In the genomic region with DNA sequence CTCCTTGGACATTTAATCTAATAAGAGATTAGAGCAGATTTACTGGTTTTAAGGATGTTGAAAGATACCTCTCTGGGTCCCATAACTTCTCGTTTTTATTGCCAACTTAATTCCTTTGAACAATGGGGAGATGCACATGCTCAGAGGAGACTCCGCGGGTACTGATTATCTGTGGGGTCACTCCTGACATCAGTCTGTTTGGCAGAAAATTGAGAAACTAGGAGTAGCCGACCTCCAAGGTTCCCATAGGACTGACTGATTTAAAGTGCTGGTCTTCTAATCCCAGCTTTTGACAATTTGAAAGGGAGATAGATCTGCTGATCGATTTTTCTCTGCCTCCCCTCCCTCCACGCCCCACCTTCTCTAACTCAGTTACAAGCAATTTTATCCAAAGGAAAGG, we compare ENCODE assay signal across 15 mouse cellular contexts. TPM values are rescaled to one million over a fixed set of nuclear protein-coding genes. Genes with fewer than 3 reads are reported as not detected.
DNase-seq lines count a peak whose midpoint lies in the region; ATAC-seq and TF ChIP-seq lines count a peak whose summit lies in the region.
"Had no signal": no experiment of that assay in that cellular context is flagged by ENCODE, and none has a peak within 500 bp of the region (broad histone marks: within the 10 kb centered on the region; RNA-seq: fewer than 3 reads in every experiment).

No protein-coding gene starts in this region.

- TF ChIP-seq CTCF in layer of hippocampus, adult 2 months (conservative IDR thresholded peaks at IDR 0.05): no peak

- 0 out of 2 replicates have a peak, but pooled peaks cover 10% of the 10 kb centered on the region for H3K27me3 ChIP-seq in forebrain, embryonic 14.5 days (replicated peaks; ENCODE audit: control insufficient read depth, insufficient read depth, low read length)
- peaks cover 4% of the 10 kb centered on the region; the same call in 1 of the 2 replicates for H3K27me3 ChIP-seq in hindbrain, embryonic 14.5 days (ENCODE audit: control insufficient read depth, insufficient read depth, low read length)
- H3K27me3 ChIP-seq in neural tube, embryonic 13.5 days: peaks cover 29% of the 10 kb centered on the region
- H3K27me3 ChIP-seq: CH12.LX had no signal

- H3K4me2 ChIP-seq in forebrain, embryonic 14.5 days (ENCODE audit: low read length): peak overlapping the region; percentile 89
- H3K4me2 ChIP-seq in hindbrain, embryonic 14.5 days (replicated peaks): peak overlapping the region; percentile 92
- peak overlapping the region; percentile 83 for H3K4me2 ChIP-seq in neural tube, embryonic 13.5 days
- H3K4me2 ChIP-seq: liver, embryonic 15.5 days had no signal

- no peak for ATAC-seq in forebrain, embryonic 14.5 days
- no peak for ATAC-seq in hindbrain, embryonic 14.5 days (ENCODE audit: low FRiP score)
- no peak for ATAC-seq in neural tube, embryonic 13.5 days (ENCODE audit: low read depth)
- no peak for ATAC-seq in megakaryocyte-erythroid progenitor cell, adult 5-6 weeks (replicated peaks; ENCODE audit: low FRiP score, low TSS enrichment, poor library complexity, severe bottlenecking)

- H3K27ac ChIP-seq in layer of hippocampus, adult 2 months: peak overlapping the region; percentile 94
- H3K27ac ChIP-seq in forebrain, embryonic 14.5 days (ENCODE audit: low read depth, low read length): peak overlapping the region; percentile 56; the same call in 1 of the 2 replicates
- H3K27ac ChIP-seq in hindbrain, embryonic 14.5 days: peak overlapping the region; percentile 63
- peak overlapping the region; percentile 69 for H3K27ac ChIP-seq in neural tube, embryonic 13.5 days (replicated peaks)
- H3K27ac ChIP-seq: heart, embryonic 15.5 days; liver, embryonic 15.5 days; stomach, postnatal 0 days had no signal

- WGBS in forebrain, embryonic 14.5 days: 44% methylated on average over 6 of the region's 6 CpGs
- WGBS in hindbrain, embryonic 14.5 days: 37% methylated on average over 6 of the region's 6 CpGs
- WGBS in neural tube, embryonic 13.5 days: 40% methylated on average over 6 of the region's 6 CpGs

- H3K9ac ChIP-seq in forebrain, embryonic 14.5 days (ENCODE audit: low read length): peak overlapping the region; percentile 61
- peak overlapping the region; percentile 99 for H3K9ac ChIP-seq in hindbrain, embryonic 14.5 days
- peak overlapping the region; percentile 64 for H3K9ac ChIP-seq in neural tube, embryonic 13.5 days
- H3K9ac ChIP-seq: heart, embryonic 15.5 days; liver, embryonic 15.5 days had no signal

- H3K9me3 ChIP-seq in forebrain, embryonic 14.5 days (replicated peaks; ENCODE audit: control insufficient read depth, low read length): no peaks in the 10 kb centered on the region
- no peaks in the 10 kb centered on the region for H3K9me3 ChIP-seq in hindbrain, embryonic 14.5 days (ENCODE audit: control insufficient read depth, low read length)
- no peaks in the 10 kb centered on the region for H3K9me3 ChIP-seq in neural tube, embryonic 13.5 days
- H3K9me3 ChIP-seq: heart, embryonic 15.5 days; liver, embryonic 15.5 days had no signal

- H3K4me3 ChIP-seq in layer of hippocampus, adult 2 months: peak overlapping the region; percentile 84
- H3K4me3 ChIP-seq in forebrain, embryonic 14.5 days (ENCODE audit: low read depth, low read length): peak overlapping the region; percentile 65
- peak overlapping the region; percentile 81 for H3K4me3 ChIP-seq in hindbrain, embryonic 14.5 days (replicated peaks; ENCODE audit: low read length)
- peak overlapping the region; percentile 71 for H3K4me3 ChIP-seq in neural tube, embryonic 13.5 days
- H3K4me3 ChIP-seq: erythroblast, embryonic 14.5 days; heart, embryonic 15.5 days; liver, embryonic 15.5 days had no signal

- no peaks in the 10 kb centered on the region for H3K36me3 ChIP-seq in forebrain, embryonic 14.5 days (ENCODE audit: control insufficient read depth, insufficient read depth, low read length)
- H3K36me3 ChIP-seq in hindbrain, embryonic 14.5 days (replicated peaks; ENCODE audit: control insufficient read depth, insufficient read depth): no peaks in the 10 kb centered on the region
- no peaks in the 10 kb centered on the region for H3K36me3 ChIP-seq in neural tube, embryonic 13.5 days
- H3K36me3 ChIP-seq: heart, embryonic 15.5 days; liver, embryonic 15.5 days had no signal

- 0 out of 2 replicates have a peak, but pooled peaks cover 6% of the 10 kb centered on the region for H3K4me1 ChIP-seq in forebrain, embryonic 14.5 days (ENCODE audit: control insufficient read depth, insufficient read depth, low read length)
- H3K4me1 ChIP-seq in hindbrain, embryonic 14.5 days (replicated peaks; ENCODE audit: control insufficient read depth, insufficient read depth, low read length): peaks cover 5% of the 10 kb centered on the region; the same call in 1 of the 2 replicates
- peaks cover 18% of the 10 kb centered on the region for H3K4me1 ChIP-seq in neural tube, embryonic 13.5 days (replicated peaks)
- H3K4me1 ChIP-seq: liver, embryonic 15.5 days had no signal

- no peak for DNase-seq in layer of hippocampus, adult 2 months (ENCODE audit: low spot score in 2 of 2)
- DNase-seq in layer of hippocampus, adult 9-11 months: no peak
- no peak for DNase-seq in forebrain, embryonic 14.5 days (ENCODE audit: low spot score)
- peak; percentile 33 for DNase-seq in hindbrain, embryonic 14.5 days (ENCODE audit: low spot score)
- no peak for DNase-seq in urinary bladder, postnatal 25 days (ENCODE audit: low spot score)
- DNase-seq: adrenal gland, adult 8-10 months; gastrocnemius, postnatal 25 days; kidney, adult 11 months had no signal

RNA-seq across cellular contexts. Expression of a gene that starts 1.6 kb away (rescaled TPM):
- 100 to 1,000 TPM; 175 to 181 TPM for total RNA-seq in layer of hippocampus, adult 2 months (2021)
- polyA plus RNA-seq in forebrain, embryonic 14.5 days (2014; fragmentation: Nextera tagmentation; extraction: Ambion mirVana): 81.5 and 83.9 TPM in 2 replicates
- polyA plus RNA-seq in hindbrain, embryonic 14.5 days (2014; fragmentation: Nextera tagmentation; extraction: Ambion mirVana): 86.3 and 90.6 TPM in 2 replicates
- polyA plus RNA-seq in neural tube, embryonic 13.5 days (2015; fragmentation: Nextera tagmentation; extraction: Ambion mirVana): 42.9 and 44.3 TPM in 2 replicates
- total RNA-seq in megakaryocyte-erythroid progenitor cell, adult 5-6 weeks (2014; fragmentation: Nextera tagmentation): not detected in 2 replicates
- 0.19 TPM in 1 of 2 replicates, not detected in the other for total RNA-seq in megakaryocyte-erythroid progenitor cell, adult 5-6 weeks (2017)
- total RNA-seq: CH12.LX had no signal
- polyA plus RNA-seq: erythroblast, embryonic 14.5 days had no signal
